ENCODE assay signal across 13 mouse cellular contexts in genomic region chr13:92762322-92762721, GRCm38 (mm10). TPM values are rescaled to one million over a fixed set of nuclear protein-coding genes. Genes with fewer than 3 reads are reported as not detected.
"Had no signal": no experiment of that assay in that cellular context is flagged by ENCODE, and none has a peak within 500 bp of the region (broad histone marks: within the 10 kb centered on the region; RNA-seq: fewer than 3 reads in every experiment).

No protein-coding gene starts in this region.

- DNase-seq: retina, postnatal 1 day; right cerebral cortex, adult 18-20 months; right cerebral cortex, postnatal 14 days; right cerebral cortex, postnatal 25 days; right cerebral cortex, postnatal 4 days; spleen, adult 18-20 months; thymus, adult 18-20 months; thymus, adult 2 months; thymus, postnatal 14 days; thymus, postnatal 25 days; thymus, postnatal 36 days; thymus, postnatal 4 days had no signal

RNA-seq across cellular contexts. Expression of gene Thbs4, which starts 32.3 kb away (rescaled TPM):
- total RNA-seq: neutrophil, adult 5-6 weeks had no signal
